Mouse (Mus musculus) olfactory bulb, adult 2 months (tissue): ENCODE results near the gene Isca2.

Source experiments
- CTCF ChIP-seq: fragments of 200-500 bp; IDR thresholded peaks from 2 replicates; pipeline ENCODE4 v1.5.1; 2012; ENCODE audit warnings: low read depth, mild to moderate bottlenecking, low read length, moderate library complexity; ENCODE audit not compliant: insufficient read depth
- POLR2A ChIP-seq: fragments of 200-500 bp; IDR thresholded peaks from 2 replicates; pipeline ENCODE4 v1.6.1; 2012; ENCODE audit warnings: mild to moderate bottlenecking, low read depth, low read length, moderate library complexity; ENCODE audit not compliant: insufficient read depth

DNA sequence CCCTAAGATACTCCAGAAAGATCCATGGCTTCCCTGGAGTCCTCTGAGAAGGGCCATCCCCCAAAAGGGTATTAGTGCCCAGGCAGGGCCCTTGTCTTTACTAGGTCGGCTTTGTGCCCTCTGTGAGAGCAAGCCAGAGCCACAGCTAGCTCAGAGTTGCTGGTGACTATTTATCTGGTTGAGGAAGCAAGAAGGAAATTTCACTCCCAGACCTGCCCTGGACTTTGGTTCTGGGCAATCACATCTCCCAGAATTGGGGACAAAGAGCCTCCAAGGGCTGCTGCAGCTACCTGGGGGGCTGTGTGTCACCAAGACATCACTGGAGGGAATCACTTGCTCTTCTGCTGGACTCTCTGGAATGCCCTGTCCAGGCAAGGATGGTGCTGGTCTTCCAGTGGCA, 33.0 kb downstream of the Isca2 start:
- TF ChIP-seq CTCF (no peak), POLR2A (no peak)
